Mouse (Mus musculus): ENCODE results near the gene Tyro3. TPM values are rescaled to one million over a fixed set of nuclear protein-coding genes. Genes with fewer than 3 reads are reported as not detected.
A peak's percentile ranks its signal among the peaks of the same experiment; 100 is the strongest.

Gene Tyro3
- polyA plus RNA-seq, 1 experiment from 2014 or later: 11.6 TPM

GRCm38 (mm10) chr2:119798246-119798927 is 854 bp downstream of the Tyro3 start:
- H3K27me3 ChIP-seq (ENCODE audit: insufficient read depth, poor library complexity, severe bottlenecking): peaks cover 46% of the 10 kb centered on the region
- H3K4me3 ChIP-seq: peak overlapping the region; percentile 78
- peaks cover 39% of the 10 kb centered on the region for H3K4me1 ChIP-seq
- H3K27ac ChIP-seq: no peak overlapping the region
- DNase-seq (ENCODE audit: low spot score): no peak
- 0 out of 2 replicates have a peak, but pooled peaks cover under 1% of the 10 kb centered on the region for H3K36me3 ChIP-seq
- WGBS: 10% methylated on average over 13 of the region's 13 CpGs
- H3K9me3 ChIP-seq: no peaks in the 10 kb centered on the region

- peaks cover 54% of the 10 kb centered on the region for H3K27me3 ChIP-seq (ENCODE audit: insufficient read depth, poor library complexity, severe bottlenecking)
- under 1% methylated on average over 48 of the region's 89 CpGs for WGBS
- H3K4me3 ChIP-seq: peak overlapping the region; percentile 78
- no peak for DNase-seq (ENCODE audit: low spot score)
- H3K4me1 ChIP-seq: peaks cover 49% of the 10 kb centered on the region
- no peaks in the 10 kb centered on the region for H3K9me3 ChIP-seq
- H3K36me3 ChIP-seq: peaks cover 8% of the 10 kb centered on the region; the same call in 1 of the 2 replicates
- peak overlapping the region; percentile 88 for H3K27ac ChIP-seq
These were observed 1.8 kb downstream of the Tyro3 start for GRCm38 (mm10) chr2:119799181-119799960.

DNA sequence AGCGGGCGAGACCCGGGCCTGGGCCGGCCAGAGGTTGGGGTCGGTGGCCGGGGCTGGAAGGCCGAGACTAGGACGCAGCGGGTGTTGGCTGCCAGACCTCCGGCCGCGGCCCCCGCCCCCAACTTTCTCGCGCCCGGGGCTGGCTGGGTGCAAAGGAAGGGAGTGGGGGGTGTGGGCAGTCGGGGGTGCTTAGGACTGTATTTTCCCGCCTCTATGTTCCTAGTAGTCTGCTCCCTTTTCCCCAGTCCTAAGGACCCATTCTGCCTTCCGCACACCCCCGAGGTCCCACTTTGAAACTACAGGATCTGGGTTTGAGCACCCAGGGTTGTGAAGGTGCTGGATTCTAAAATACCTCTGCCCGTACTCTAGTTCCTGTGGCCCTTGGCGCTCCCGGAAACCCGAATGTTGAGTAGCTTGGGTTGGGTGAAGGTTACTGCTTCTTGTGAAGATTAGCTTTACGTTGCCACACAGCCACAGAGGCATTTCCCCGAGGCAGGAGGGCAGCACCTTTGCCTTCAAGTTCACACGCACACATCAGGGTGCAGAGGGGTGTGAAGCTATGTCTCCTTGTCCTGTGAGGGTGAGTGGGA is 2.5 kb downstream of the Tyro3 start:
- WGBS: under 1% methylated on average over 26 of the region's 27 CpGs
- Histone ChIP-seq H3K27ac (peak overlapping the region; percentile 88), H3K4me1 (peaks cover 56% of the 10 kb centered on the region), H3K27me3 (ENCODE audit: insufficient read depth, poor library complexity, severe bottlenecking) (peaks cover 61% of the 10 kb centered on the region), H3K9me3 (no peaks in the 10 kb centered on the region), H3K4me3 (peak overlapping the region; percentile 78), H3K36me3 (peaks cover 8% of the 10 kb centered on the region; the same call in 1 of the 2 replicates)
- DNase-seq (ENCODE audit: low spot score): no peak

DNA sequence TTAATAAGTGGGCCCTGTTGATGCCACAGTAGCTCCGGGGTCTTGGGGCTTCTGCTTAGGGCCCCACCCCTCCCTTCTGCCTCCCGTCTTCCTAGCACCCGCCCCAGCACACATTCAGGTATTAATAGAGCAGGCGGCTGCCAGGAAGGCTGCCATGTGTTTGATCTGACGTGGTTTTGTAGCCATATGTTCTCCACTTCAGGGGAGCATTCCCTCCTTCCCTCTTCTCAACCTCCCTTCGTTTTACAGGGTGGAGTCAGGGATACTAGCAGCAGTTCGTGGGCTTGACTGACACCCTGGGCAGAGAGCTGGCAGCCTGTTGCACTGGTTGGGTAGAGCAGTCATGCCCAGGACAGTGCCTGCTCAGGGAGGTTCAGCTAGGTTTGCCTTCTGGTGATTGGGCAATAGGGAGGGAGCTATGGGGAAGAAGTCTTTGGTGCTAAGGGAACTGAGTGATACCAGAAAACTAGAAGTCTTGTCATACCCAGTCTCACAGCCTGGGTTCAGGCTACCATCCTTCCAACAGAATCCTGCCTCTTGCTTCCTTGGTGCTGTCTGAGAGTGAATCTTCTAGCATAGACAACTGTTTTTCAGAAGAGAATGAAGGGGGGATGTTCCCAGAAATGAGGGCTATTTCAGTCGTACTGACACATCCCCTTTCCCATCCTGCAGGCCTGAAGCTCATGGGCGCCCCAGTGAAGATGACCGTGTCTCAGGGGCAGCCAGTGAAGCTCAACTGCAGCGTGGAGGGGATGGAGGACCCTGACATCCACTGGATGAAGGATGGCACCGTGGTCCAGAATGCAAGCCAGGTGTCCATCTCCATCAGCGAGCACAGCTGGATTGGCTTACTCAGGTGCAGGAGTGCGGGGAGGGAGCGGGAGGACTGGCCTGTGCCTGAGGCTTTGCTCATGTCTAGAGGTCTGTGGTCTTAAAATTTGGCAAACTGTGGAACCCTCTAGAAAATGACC is 3.6 kb downstream of the Tyro3 start:
- Histone ChIP-seq H3K27me3 (ENCODE audit: insufficient read depth, poor library complexity, severe bottlenecking) (peaks cover 67% of the 10 kb centered on the region), H3K4me3 (peak overlapping the region; percentile 78), H3K4me1 (peaks cover 65% of the 10 kb centered on the region), H3K36me3 (peaks cover 17% of the 10 kb centered on the region; the same call in 1 of the 2 replicates), H3K27ac (0 out of 2 replicates have a peak overlapping the region, but pooled peaks have one; percentile 10), H3K9me3 (no peaks in the 10 kb centered on the region)
- WGBS: 53% methylated on average over 15 of the region's 15 CpGs
- DNase-seq (ENCODE audit: low spot score): no peak

GRCm38 (mm10) chr2:119802767-119803617 is 5.5 kb downstream of the Tyro3 start:
- peak overlapping the region; percentile 65; the same call in 1 of the 2 replicates for H3K27ac ChIP-seq
- H3K27me3 ChIP-seq (ENCODE audit: insufficient read depth, poor library complexity, severe bottlenecking): peaks cover 52% of the 10 kb centered on the region
- DNase-seq (ENCODE audit: low spot score): no peak
- H3K4me1 ChIP-seq: peaks cover 70% of the 10 kb centered on the region
- no peak overlapping the region for H3K4me3 ChIP-seq
- 48% methylated on average over 10 of the region's 10 CpGs for WGBS
- peaks cover 17% of the 10 kb centered on the region; the same call in 1 of the 2 replicates for H3K36me3 ChIP-seq
- no peaks in the 10 kb centered on the region for H3K9me3 ChIP-seq

DNA sequence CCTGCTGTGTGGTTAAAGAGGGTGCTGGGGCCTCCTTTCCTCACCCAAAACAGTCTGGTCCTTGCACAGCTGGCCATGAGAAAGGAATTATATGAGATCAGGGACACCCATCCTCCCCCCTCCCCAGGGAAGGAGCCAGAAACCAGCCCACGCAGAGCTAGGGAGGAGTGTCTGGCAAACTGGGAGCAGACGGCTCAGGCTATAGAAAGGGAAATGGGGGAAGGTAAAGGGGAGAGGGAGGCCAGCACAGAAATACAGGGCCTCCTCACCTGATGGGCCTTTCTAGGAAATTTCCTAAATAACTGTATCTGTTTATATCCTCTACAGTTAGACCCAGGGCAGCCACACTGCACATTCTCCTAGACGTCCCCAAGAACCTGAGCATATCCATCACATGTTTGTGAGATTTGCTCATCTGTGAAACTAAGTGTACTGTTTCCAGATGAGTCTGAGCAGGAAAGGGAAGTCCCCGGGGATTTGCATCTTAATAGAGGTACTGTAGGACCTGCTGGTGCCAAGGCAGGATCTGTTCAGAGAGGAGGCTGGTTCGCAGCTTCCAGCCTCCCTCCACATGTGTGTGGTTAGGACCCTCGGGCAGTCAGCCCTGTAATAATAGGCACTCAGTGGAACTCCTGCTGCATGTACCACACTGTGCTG is 6.2 kb downstream of the Tyro3 start:
- Histone ChIP-seq H3K27me3 (ENCODE audit: insufficient read depth, poor library complexity, severe bottlenecking) (peaks cover 45% of the 10 kb centered on the region), H3K9me3 (no peaks in the 10 kb centered on the region), H3K4me3 (no peak overlapping the region), H3K4me1 (peaks cover 73% of the 10 kb centered on the region), H3K36me3 (peaks cover 17% of the 10 kb centered on the region; the same call in 1 of the 2 replicates), H3K27ac (peak overlapping the region; percentile 65; the same call in 1 of the 2 replicates)
- WGBS: 42% methylated on average over 6 of the region's 6 CpGs
- DNase-seq (ENCODE audit: low spot score): no peak

- peaks cover 17% of the 10 kb centered on the region; the same call in 1 of the 2 replicates for H3K36me3 ChIP-seq
- H3K4me3 ChIP-seq: no peak overlapping the region
- no peaks in the 10 kb centered on the region for H3K9me3 ChIP-seq
- peaks cover 75% of the 10 kb centered on the region for H3K4me1 ChIP-seq
- peaks cover 45% of the 10 kb centered on the region for H3K27me3 ChIP-seq (ENCODE audit: insufficient read depth, poor library complexity, severe bottlenecking)
- 51% methylated on average over 5 of the region's 5 CpGs for WGBS
- DNase-seq (ENCODE audit: low spot score): no peak
- 0 out of 2 replicates have a peak overlapping the region, but pooled peaks have one; percentile 3 for H3K27ac ChIP-seq
These were observed 6.7 kb downstream of the Tyro3 start for GRCm38 (mm10) chr2:119804275-119804628.

DNA sequence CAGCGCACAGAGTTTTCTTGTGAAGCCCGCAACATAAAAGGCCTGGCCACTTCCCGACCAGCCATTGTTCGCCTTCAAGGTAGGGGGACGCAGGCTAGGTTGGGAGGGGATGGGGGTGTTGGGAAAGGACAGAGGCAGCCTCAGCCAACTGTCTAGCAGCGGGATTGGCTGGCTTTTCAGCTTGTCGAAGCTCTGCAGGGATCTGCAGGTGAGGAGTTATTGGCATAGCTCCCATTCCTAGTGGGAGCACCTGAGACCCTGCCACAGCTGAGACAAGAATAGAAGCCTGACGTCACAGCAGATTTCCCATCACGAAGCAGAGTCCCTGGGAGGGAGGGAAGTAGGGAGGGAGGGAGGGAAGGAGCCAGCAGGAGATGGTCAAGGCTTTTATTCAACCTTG is 7.2 kb downstream of the Tyro3 start:
- no peaks in the 10 kb centered on the region for H3K9me3 ChIP-seq
- peaks cover 78% of the 10 kb centered on the region for H3K4me1 ChIP-seq
- no peak for DNase-seq (ENCODE audit: low spot score)
- peaks cover 47% of the 10 kb centered on the region for H3K27me3 ChIP-seq (ENCODE audit: insufficient read depth, poor library complexity, severe bottlenecking)
- 42% methylated on average over 9 of the region's 9 CpGs for whole genome bisulfite sequencing
- H3K4me3 ChIP-seq: no peak overlapping the region
- 0 out of 2 replicates have a peak overlapping the region, but pooled peaks have one; percentile 3 for H3K27ac ChIP-seq
- H3K36me3 ChIP-seq: peaks cover 21% of the 10 kb centered on the region

DNA sequence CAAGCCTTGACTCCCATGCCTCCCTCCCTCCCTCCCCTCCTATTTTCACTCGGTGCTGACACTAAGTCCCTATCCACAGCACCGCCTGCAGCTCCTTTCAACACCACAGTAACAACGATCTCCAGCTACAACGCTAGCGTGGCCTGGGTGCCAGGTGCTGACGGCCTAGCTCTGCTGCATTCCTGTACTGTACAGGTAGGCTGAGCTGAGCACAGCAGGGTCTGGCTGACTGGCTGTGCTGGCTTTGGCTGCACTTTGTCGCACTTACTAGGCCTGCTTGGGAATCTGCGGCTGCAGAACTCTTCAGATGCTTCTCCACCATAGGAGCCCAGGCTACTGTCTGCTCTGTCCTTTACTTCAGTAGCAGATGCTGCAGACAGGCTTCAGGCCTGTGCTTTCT is 8.0 kb downstream of the Tyro3 start:
- Histone ChIP-seq H3K9me3 (no peaks in the 10 kb centered on the region), H3K4me1 (peaks cover 71% of the 10 kb centered on the region), H3K4me3 (no peak overlapping the region), H3K36me3 (peaks cover 28% of the 10 kb centered on the region), H3K27me3 (ENCODE audit: insufficient read depth, poor library complexity, severe bottlenecking) (peaks cover 49% of the 10 kb centered on the region), H3K27ac (no peak overlapping the region; the same call in 1 of the 2 replicates)
- DNase-seq (ENCODE audit: low spot score): no peak
- 41% methylated on average over 8 of the region's 8 CpGs for WGBS

DNA sequence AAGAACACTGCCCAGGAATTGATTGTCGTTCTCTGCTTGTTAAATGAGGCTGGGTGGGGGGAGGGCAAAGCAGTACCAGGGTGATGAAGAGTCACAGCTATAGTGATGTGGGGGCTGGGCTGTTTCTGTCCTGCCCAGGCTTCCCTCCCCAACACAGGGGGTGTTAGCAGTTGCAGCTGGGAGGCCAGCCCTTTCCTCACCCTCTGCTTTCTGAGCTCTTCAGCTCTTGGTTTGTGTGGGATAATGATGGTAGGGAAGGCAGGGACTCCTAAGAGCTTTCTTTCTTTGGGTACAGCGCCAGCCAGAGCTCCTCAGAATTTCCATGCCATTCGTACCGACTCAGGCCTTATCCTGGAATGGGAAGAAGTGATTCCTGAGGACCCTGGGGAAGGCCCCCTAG is 10.9 kb downstream of the Tyro3 start:
- H3K27me3 ChIP-seq (ENCODE audit: insufficient read depth, poor library complexity, severe bottlenecking): peaks cover 35% of the 10 kb centered on the region; the same call in 1 of the 2 replicates
- H3K4me1 ChIP-seq: peaks cover 62% of the 10 kb centered on the region
- WGBS: 4% methylated on average over 4 of the region's 4 CpGs
- H3K36me3 ChIP-seq: peaks cover 53% of the 10 kb centered on the region
- no peak for DNase-seq (ENCODE audit: low spot score)
- no peaks in the 10 kb centered on the region for H3K9me3 ChIP-seq
- no peak overlapping the region for H3K4me3 ChIP-seq
- peak overlapping the region; percentile 76 for H3K27ac ChIP-seq

DNA sequence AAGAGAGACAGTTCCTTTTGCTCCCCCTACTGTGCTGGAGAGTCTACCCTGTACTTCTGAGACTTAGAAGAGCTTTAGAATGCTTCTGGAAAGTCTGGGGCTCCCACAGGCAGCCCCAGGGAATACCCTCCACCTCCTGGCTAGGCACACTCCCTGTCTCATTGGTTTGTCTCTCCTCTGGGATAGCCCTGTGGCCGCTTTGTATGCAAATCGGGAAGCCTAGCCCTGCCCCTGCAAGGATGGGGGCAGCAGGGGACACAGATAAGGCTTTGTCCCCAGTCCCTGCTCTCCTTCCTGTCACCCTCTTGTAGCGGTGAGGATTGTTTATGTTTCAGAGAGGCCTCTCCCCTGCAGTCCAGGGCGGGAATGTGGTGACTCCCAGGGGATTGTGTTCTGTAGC is 11.3 kb downstream of the Tyro3 start:
- WGBS: 9% methylated on average over 4 of the region's 4 CpGs
- H3K36me3 ChIP-seq: peaks cover 49% of the 10 kb centered on the region
- peaks cover 31% of the 10 kb centered on the region; the same call in 1 of the 2 replicates for H3K27me3 ChIP-seq (ENCODE audit: insufficient read depth, poor library complexity, severe bottlenecking)
- DNase-seq (ENCODE audit: low spot score): no peak
- no peaks in the 10 kb centered on the region for H3K9me3 ChIP-seq
- H3K4me3 ChIP-seq: no peak overlapping the region
- H3K4me1 ChIP-seq: peaks cover 57% of the 10 kb centered on the region
- H3K27ac ChIP-seq: peak overlapping the region; percentile 76

All from heart, embryonic 10.5 days (tissue).